Mouse (Mus musculus) lung, postnatal 0 days (tissue): ENCODE measurements around the gene Gm20716.

Experiments
- CTCF ChIP-seq: IDR thresholded peaks from 2 replicates; pipeline ENCODE4 v1.5.1; 2016; ENCODE audit warnings: antibody characterized with exemption, mild to moderate bottlenecking
- EP300 ChIP-seq: IDR thresholded peaks from 2 replicates; pipeline ENCODE4 v1.6.1; 2016; ENCODE audit warnings: antibody characterized with exemption, mild to moderate bottlenecking, control low read depth

DNA sequence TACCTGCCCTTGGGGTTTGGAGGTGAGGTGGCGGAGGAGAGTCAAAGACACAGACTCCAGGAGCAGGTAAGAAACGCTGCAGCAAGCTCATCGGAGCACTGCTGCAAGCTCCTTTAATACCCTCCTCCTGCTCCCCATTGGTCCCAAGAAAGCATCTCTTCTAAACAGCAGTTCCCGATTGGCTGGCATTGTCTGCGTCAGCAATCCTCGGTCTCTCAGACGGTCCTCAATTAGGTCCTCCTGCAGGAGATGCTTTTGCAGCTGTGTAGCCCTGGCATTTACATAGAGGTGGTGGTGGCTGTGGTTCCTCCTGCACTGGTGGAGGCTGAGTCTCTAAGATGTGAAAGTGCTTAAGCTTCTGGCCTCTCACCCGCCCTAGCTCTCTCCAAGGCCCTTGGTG, 15.4 kb upstream of the Gm20716 start:
- TF ChIP-seq CTCF: no peak
- TF ChIP-seq EP300: no peak
